Mouse (Mus musculus) left cerebral cortex, adult 2 months (tissue): ENCODE data around the gene Ube2b. TPM values are rescaled to one million over a fixed set of nuclear protein-coding genes. Genes with fewer than 3 reads are reported as not detected.

Experiments used
- DNase-seq, 2 experiments: peaks; one replicate each; pipeline ENCODE4 v3.0.0; 2021 to 2022; ENCODE audit warnings: low spot score in 2 of 2, mixed read lengths in 1 of 2; ENCODE audit errors: extremely low spot score in 1 of 2
- H3K27ac ChIP-seq: fragments of 200-600 bp; 2 replicates; pipeline ENCODE4 v1.8.1; 2022
- H3K4me3 ChIP-seq: fragments of 200-600 bp; 2 replicates; pipeline ENCODE4 v1.8.1; 2022
- CTCF ChIP-seq: fragments of 200-600 bp; IDR thresholded peaks from 2 replicates; pipeline ENCODE4 v1.8.1; 2022; ENCODE audit warnings: antibody characterized with exemption, mild to moderate bottlenecking, moderate library complexity
- intact Hi-C: fragments of 180-260 bp; cut with DNase I; formaldehyde crosslinking; loops from one replicate; pipeline ENCODE4 v1.15.1; 2025
- long read RNA-seq, 2 experiments: library from polyadenylated mRNA; stranded (forward); transcript quantifications; one replicate each; pipeline ENCODE4 v2.0.0; 2021; ENCODE audit warnings: borderline mapping rate in 2 of 2
- total RNA-seq, 2 experiments: library from RNA; stranded (reverse); gene quantifications; 2 replicates each; pipeline ENCODE4 v1.2.3; 2021

The Ube2b gene
- 100 to 1,000 TPM; 187 to 196 TPM for total RNA-seq
- long read RNA-seq, experiment 1, transcript Ube2b-201 (6 exons, 1,792 nt), result major isoform, 31 of 44 reads
- long read RNA-seq, experiment 1, partial matches to known transcripts, result 4 of 44 reads
- long read RNA-seq, experiment 1, other reads (novel, unspliced or antisense), result 8 of 44 reads
- long read RNA-seq, experiment 2, transcript Ube2b-201 (6 exons, 1,792 nt), result major isoform, 20 of 37 reads
- long read RNA-seq, experiment 2, transcript Ube2b-202 (7 exons, 585 nt), result minor isoform, 5 of 37 reads
- long read RNA-seq, experiment 2, partial matches to known transcripts, result 6 of 37 reads
- long read RNA-seq, experiment 2, other reads (novel, unspliced or antisense), result 5 of 37 reads

DNA sequence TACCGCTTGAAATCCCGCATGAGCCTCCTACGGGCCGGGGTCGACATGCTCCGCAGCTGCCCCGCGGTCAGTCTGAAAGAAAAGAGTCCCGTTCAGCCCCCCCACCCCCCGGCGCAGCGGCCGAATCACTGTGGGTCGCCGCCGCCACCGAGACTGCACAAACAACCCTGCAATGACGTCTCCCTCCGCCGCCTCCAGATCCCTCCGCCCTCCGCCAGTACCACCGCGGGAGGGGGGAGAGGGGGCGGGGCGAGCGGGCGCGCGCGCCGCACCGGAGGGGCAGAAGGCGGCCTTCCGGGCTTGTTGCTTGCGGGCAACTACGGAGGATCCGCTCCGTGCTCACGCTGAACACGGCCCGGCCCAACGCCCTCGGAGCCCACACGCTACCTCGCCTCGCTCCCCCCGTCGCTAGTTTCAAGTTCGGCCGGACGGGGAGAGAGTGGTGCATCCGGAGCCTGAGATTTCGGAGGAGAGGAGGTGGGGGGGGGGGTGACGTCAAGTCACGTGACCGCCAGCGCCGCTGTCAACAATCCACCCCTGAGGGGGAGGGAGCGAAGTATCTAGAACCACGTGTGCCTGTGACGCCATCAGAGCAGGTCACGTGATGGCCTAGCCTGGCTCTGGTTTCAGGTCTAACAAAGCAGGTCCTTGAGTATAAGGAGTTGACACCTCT, at the start of gene Ube2b:
Ube2b (minus strand) TSS at position 473 of the 673 bp plus-strand sequence.
- intact Hi-C loops, result loop anchor here (2.0 kb wide), 2 partner anchors 98 to 142 kb away; partner anchors contain the start of gene Ppp2ca

DNA sequence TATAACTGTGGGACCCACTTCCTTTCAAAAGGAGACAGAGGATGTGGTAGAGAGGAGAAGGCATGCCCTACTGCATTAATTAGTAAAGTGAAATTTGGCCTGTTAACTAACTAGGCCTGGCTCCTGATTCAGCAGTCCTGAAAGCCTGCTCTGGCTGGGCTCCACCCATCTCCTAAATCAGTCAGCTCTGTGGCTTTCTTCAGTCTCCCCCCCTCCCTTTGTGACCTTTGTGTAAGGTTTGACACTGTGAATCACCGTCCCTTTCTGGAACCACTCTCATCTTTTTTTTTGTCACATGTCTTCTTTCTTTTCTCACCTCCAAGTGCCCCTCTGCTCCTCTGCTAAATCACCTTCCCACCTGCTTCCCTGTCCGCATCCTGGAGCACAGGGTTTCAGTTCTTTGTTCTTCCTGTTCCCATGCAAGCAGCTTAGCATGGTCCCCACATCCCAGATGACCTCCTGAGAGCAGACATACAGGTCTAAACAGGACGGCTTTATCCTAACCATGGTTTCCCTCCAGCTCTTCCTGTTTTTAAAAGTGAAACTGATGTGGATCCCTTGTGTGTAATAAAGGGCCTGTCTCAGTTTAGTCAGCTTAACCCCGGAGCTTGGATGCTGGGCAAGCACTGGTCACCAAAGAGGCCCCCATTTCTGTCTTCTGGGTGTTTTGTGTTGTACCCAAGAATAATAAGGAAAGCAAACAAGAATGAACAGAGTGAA, 46.0 kb upstream of the Ube2b start:
- H3K4me3 ChIP-seq, result no peak overlapping the region
- no peak overlapping the region for H3K27ac ChIP-seq
- no peak for TF ChIP-seq CTCF
- intact Hi-C loops, result no loop called here
- no peak for DNase-seq

More for the DNA sequence above, at the start of gene Ube2b:
- Histone ChIP-seq H3K4me3 (peak within 1 kb of the TSS; percentile 96), H3K27ac (peak within 1 kb of the TSS; percentile 100)
- no peak for TF ChIP-seq CTCF
- DNase-seq, result peak; percentile 89 to 93

DNA sequence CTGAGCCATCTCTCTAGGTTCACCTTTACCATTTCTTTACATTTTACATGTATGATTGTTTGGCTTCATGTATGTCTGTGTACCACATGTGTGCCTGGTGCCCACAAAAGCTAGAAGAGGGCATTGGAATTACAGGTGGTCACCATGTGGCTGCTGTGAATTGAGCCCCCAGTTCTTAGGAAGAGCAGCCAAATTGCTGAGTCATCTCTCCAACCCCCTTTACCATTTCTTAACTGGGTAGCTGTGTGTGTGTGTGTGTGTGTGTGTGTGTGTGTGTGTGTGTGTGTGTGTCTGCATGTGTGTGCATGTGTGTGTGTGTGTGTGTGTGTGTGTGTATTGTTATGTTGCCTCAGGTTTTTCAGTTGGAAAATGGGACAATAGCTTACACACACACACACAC, 43.6 kb upstream of the Ube2b start:
- DNase-seq, result no peak
- H3K4me3 ChIP-seq, result no peak overlapping the region
- H3K27ac ChIP-seq, result no peak overlapping the region
- intact Hi-C loops, result no loop called here
- TF ChIP-seq CTCF, result no peak

DNA sequence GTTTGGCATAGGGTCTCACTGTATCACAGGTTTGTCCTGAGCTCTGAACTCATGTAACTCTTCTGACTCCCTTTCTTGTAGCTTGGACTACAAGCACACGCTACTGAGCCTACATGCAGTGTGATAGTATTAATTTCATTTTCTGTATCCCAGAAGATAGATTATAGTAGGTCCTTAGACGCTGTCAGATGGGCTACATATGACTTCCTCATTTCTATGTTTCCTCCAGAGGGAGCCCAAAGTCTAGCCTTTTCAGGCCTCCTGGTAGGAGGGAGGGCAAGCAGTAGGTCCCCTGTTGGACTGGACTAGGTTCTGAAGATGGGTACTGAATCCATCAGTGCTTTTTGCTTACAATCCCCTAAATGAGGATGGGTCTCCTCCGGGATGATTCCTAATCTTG, 42.7 kb upstream of the Ube2b start:
- TF ChIP-seq CTCF, result peak; percentile 45
- intact Hi-C loops, result loop anchor here (2.0 kb wide), 1 partner anchor 178 kb away; no protein-coding TSS in a partner anchor
- H3K27ac ChIP-seq, result no peak overlapping the region
- no peak for DNase-seq
- no peak overlapping the region for H3K4me3 ChIP-seq

DNA sequence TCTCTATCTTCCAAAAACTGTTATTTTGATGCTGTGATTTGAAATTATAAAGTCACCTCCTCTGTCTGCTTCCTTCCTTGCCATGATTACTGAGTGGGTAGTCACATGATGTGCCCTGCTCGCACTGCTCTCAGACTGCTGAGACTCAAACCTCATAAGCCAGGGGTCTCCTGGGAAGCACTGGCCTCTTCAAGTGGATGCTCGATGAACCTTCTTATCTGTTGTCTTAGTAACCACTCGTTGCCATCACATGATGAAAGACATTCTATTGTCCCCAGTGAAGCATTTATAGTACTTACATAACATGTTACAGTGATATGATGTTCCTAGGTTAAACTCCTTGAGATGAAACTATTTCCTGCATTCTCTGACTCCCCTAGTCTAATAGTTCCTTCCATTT, 37.1 kb upstream of the Ube2b start:
- intact Hi-C loops, result no loop called here
- H3K4me3 ChIP-seq, result no peak overlapping the region
- H3K27ac ChIP-seq, result no peak overlapping the region
- no peak for TF ChIP-seq CTCF
- DNase-seq, result no peak

DNA sequence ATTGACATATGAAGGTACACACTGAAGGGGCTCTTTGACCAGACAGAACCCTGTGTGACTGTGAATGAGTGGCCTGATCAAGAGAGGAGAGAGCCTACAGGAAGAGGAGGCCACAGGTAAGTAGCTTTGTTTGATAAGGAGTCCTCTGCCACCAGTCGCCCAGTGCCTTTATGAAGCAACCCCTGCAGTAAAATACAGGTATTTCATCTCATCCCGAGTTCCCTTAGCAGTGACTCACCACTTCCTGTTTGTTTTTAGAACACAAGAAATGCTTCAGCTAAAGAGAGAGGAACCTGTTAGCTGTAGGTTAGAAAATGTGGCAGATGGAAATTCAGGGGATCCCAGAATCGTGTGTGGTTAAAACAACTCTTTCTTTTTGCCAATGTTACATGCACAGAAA, 35.3 kb upstream of the Ube2b start:
- intact Hi-C loops, result no loop called here
- Histone ChIP-seq H3K4me3 (no peak overlapping the region), H3K27ac (no peak overlapping the region)
- no peak for DNase-seq
- no peak; the same call in 1 of the 2 replicates for TF ChIP-seq CTCF

DNA sequence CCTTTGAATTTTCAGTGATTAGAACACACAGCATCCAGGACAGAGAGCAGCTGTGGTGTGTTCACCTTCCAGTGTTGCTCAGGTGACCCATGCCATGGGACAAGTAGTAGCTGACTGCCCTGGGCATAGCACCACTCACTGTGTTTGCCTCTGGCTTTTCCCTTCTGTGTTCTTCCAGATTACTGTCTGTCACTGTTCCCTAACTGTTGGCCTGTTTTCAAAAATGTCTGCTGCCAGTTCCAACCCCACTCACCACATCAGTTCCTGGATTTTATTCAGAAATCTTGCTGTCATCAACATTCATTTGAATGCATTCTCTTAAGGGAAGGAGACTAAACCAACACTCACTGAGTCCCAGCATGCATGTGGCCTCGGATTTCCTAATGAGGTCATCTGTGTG, 33.4 kb upstream of the Ube2b start:
- no peak overlapping the region for H3K27ac ChIP-seq
- intact Hi-C loops, result no loop called here
- TF ChIP-seq CTCF, result no peak
- no peak for DNase-seq
- H3K4me3 ChIP-seq, result no peak overlapping the region

DNA sequence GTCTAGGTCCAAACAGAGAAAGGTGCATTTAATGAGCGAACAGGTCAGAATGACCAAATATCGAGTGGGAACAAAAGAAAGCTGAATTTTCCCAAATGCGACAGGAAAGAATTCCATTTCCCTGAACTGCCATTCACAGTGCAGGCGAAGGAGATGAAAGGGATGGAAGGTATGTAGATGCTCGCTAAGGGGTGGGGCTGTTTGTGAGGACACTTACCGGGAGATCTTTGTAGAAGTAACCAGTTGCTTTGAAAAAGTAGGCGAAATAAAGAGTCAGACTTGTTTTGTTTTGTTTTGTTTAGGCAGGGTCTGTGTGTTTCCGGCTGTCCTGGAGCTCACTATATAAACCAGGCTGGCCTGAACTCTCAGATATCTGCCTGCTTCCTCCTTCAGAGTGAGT, 31.8 kb upstream of the Ube2b start:
- no peak overlapping the region for H3K27ac ChIP-seq
- no peak for TF ChIP-seq CTCF
- DNase-seq, result no peak
- intact Hi-C loops, result no loop called here
- no peak overlapping the region for H3K4me3 ChIP-seq

DNA sequence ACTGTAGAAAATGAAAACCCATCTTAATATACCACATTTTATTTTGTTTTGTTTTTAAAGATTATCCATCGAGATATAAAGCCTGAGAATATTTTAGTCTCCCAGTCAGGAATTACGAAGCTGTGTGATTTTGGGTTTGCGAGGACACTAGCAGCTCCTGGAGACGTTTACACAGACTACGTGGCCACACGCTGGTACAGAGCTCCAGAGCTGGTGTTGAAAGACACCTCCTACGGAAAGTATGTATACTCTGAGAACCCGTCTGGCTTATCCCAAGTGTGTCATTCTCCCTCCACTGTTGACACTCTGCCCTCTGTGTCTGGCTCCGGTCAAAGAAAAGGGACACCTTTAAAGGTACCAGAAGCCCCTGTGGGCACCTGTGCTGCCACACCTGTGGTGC, 17.7 kb upstream of the Ube2b start:
- TF ChIP-seq CTCF, result no peak
- DNase-seq, result peak in 1 of 2 experiments; percentile 18
- no peak overlapping the region for H3K27ac ChIP-seq
- no peak overlapping the region for H3K4me3 ChIP-seq
- intact Hi-C loops, result no loop called here

DNA sequence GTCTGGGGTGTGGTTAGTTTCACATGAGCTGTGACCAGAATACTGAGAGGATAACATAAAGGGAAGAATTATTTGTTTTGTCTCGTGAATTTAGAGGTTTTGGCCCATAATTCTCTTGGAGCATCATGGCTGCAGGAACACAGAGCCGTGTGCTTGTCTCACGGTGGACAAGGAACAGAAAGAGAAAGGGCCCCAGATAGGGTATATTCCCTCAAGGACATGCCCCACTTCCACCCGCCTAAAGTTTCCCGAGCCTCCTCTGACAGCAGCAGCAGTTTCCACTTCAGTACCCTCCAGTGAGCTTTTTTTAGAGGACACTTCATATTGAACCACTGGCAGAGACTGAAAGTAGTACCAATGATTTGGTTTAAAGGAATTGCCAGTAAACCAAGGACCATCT, 11.0 kb upstream of the Ube2b start:
- no peak for TF ChIP-seq CTCF
- intact Hi-C loops, result no loop called here
- no peak overlapping the region for H3K4me3 ChIP-seq
- no peak for DNase-seq
- no peak overlapping the region for H3K27ac ChIP-seq

DNA sequence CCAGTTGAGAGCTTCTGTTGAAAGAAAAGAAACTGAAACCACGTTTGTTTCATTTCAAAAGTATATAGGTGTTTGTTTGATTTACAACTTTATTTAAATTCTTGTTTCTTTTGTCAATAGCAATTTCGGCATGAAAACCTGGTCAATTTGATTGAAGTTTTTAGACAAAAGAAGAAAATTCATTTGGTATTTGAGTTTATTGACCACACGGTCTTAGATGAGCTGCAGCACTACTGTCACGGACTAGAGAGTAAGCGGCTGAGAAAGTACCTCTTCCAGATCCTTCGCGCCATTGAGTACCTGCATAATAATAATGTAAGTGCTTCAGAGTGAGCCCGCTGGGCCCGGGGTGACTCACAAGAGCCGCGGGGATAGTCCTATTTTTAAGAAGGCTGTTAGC, 10.4 kb upstream of the Ube2b start:
- Histone ChIP-seq H3K27ac (no peak overlapping the region), H3K4me3 (no peak overlapping the region)
- no peak for TF ChIP-seq CTCF
- intact Hi-C loops, result no loop called here
- no peak for DNase-seq

DNA sequence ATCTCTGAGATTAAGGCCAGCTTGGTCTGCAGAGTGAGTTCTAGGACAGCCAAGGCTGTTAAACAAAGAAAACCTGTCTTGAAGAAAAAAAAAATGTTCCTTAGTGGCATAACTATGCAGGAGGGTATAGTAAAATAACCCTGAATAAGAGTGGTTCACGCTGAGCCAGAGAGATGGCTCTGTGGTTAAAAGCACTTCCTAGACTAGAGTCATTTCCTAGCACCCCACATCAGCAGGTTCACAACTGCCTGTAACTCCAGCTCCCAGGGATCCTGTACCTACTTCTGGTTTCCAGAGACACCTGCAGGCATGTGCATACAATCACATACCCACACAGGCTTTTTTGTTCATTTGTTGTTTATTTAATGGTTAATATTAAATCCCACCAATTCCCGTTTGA, 5.0 kb upstream of the Ube2b start:
- no peak overlapping the region for H3K4me3 ChIP-seq
- DNase-seq, result no peak
- H3K27ac ChIP-seq, result no peak overlapping the region
- no peak for TF ChIP-seq CTCF
- intact Hi-C loops, result no loop called here
